Mouse (Mus musculus): ENCODE measurements around the gene Rfwd3.
"Not testable (repeated sequence)": the region's sequence is repeated elsewhere in the genome, so short reads cannot be mapped to it uniquely, and the experiment has no call there.

The Rfwd3 gene

DNA sequence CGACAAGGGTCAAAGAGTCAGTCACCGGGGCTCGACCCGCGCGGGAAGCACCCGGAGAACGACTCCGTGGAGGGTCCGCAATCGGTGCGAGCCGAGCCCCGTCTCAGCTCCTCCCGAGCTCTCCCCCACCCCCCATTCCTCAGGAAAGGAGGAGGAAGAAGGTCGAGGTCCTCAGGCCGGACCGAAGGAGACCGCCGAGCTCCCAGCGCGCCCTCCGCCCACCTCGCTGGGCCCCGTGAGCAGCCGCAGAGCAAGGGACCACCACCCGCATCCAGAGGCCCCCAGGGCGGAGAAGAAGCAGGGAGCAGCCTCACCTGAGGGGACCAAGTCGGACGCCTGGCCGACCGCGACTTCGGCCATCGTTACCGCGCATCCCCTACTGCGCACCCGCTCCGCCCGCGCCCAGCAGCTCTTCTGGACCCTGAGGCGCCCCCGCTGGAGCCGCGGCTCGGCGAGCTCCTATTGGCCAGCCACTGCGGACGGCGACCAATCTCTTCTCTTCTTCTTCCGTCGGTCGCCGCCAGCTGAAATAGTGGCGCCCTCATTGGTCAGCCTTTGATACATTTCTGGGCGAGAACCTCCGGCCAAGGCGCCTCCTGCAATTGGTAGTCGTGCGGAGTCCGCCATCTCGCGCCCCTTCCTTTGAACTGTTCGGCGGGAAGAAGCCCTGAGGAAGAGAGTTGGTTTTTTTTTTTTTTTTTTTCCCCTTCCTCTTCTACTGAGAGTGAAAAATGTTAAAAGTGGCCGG lies at the start of gene Rfwd3:
Gene Rfwd3, minus strand, starts transcription at position 402 of the 748 bp plus-strand sequence.
- in situ Hi-C loops (cut with MboI; ENCODE audit: low pct_unique_long_range_greater_than_20kb in 1 of 2, low sequenced_read_pairs in 2 of 2, unreplicated experiment in 1 of 2): loop anchor here (10.0 to 25.0 kb wide), 2 partner anchors 455 to 463 kb away; partner anchors contain the start of genes Cog4 (in 2 of the 2) and Sf3b3 (in 2 of the 2)

DNA sequence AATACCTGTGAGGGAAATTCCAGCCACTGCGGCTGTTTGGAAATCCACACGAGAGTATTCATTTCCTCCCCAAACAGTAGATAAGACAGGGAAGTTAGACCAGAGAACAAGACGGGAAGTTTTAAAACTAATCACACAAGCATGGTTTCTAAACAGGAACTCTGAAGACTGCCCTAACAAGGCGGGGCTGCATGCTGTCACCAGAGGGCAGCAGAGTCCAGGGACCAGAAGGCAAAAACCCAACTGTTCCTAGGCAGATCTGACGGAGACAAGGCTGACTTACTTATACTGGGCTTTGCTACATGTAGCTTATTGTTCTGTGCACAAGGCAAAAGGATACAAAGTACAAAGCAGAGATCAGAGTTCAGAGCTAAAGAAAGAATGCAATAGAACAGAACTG lies 43.2 kb upstream of the Rfwd3 start:
- in situ Hi-C loops (cut with MboI; ENCODE audit: low pct_unique_long_range_greater_than_20kb in 1 of 2, low sequenced_read_pairs in 2 of 2, unreplicated experiment in 1 of 2): loop anchor here in 1 of 2 experiments (5.0 kb wide), 1 partner anchor 94 kb away; no protein-coding TSS in a partner anchor

DNA sequence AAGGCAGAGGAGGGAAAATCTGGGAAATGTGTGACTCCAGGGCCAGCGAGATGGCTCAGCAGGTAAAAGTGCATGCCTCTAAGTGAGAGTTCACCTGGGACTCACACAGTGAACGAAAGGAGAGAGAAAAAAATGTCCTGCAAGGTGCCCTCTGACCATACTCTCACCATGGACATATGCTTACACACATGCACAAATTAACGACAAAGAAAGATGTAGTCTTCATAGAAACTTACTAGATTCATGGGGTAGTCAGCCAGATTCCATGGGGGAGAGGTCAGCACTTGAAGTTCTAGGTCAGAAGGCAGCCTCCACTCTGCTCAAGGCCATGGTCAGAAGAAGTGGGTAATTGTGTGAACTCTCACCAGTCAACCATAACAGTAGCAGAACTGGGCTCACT lies 40.2 kb upstream of the Rfwd3 start:
- in situ Hi-C loops (cut with MboI; ENCODE audit: low pct_unique_long_range_greater_than_20kb in 1 of 2, low sequenced_read_pairs in 2 of 2, unreplicated experiment in 1 of 2): loop anchor here in 1 of 2 experiments (5.0 kb wide), 1 partner anchor 97 kb away; no protein-coding TSS in a partner anchor

DNA sequence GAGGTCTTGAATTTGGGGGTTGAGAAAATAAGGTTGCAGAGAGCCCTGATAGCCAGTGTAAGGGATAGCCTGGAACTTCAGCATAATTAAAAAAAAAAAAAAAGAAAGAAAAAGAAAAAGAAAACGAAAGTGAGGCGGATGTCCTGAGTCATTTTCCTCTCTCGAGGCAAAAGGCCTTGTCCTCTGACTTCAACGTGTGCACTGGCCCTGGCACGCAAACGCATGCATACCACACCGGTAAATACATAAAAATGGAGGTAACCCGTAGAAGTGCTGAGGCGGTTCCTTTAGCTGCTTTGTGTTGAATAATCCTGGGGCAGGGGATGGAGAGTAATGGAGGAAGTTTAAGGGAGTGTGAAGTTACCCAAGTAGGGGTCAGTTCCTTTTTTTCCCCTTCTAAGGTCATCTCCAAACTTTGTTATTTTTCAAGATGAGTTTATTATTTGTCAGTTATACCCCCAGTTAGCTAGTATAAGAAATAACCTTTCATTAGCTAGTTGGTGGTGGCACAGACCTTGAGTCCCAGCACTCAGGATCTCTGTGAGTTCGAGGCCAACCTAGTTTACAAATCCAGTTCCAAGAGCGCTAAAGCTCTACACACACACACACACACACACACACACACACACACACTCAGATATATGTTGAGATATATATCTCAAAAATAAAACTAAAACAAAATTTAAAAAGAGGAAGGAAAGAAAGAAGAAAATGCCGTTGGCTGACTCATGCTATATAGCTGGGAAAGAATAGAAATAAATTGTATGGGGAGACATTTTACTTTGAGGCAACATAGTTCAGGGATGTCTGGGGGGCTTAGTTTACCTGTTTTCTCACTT lies 38.6 kb upstream of the Rfwd3 start:
- in situ Hi-C loops (cut with MboI; ENCODE audit: low pct_unique_long_range_greater_than_20kb in 1 of 2, low sequenced_read_pairs in 2 of 2, unreplicated experiment in 1 of 2): no loop called here

DNA sequence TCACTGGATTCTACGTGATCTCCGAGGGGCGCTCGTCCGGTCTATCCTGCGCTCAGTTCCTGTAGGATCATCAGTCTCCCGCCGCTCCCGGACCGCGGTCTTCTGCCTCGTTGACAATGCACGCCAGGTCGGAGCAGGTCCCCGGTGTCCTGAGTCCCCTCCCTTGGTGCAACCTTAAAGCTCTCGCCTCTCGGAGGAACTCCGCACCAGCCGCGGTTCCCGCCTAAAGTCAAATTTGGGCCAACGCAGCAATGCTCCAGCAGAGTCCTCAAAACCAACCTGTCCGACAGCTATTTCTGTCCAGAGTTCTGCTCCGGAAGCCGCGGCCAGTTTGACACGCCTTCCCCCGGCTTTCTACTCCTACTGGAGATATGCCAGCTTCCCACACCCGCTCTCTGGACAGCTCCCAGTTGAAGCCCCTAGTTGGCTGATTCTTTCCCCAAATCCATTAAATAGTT lies 37.9 kb upstream of the Rfwd3 start, which contains the start of gene Mlkl:
Gene Mlkl, minus strand, starts transcription at position 288 of the 458 bp plus-strand sequence.
- in situ Hi-C loops (cut with MboI; ENCODE audit: low pct_unique_long_range_greater_than_20kb in 1 of 2, low sequenced_read_pairs in 2 of 2, unreplicated experiment in 1 of 2): no loop called here

DNA sequence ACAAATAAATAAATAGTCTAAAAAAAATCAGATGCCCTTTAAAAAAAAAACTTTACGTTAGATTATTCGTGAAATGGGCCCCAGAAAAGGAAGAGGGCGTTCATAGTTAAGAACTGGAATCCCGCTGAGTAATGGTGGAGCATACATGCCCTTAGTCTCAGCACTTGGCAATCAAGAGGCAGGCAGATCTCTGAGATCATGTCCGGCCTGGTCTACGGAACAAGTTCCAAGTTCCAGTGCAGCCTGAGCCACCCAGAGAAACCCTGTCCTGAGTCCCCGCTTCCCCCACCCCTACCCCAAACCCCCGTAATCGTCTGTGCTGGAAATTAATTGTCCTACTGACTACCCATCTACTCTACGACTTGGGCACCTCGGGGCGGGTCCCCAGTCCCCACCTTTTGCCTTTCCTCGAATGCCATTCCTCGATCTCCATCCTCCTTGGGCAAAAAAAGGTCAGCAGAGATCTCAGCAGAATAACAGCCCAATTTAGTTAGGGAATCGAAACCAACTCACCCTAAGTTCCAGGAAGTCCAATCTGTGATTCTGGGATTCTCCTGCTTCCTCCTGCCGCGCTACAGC lies 37.4 kb upstream of the Rfwd3 start:
- in situ Hi-C loops (cut with MboI; ENCODE audit: low pct_unique_long_range_greater_than_20kb in 1 of 2, low sequenced_read_pairs in 2 of 2, unreplicated experiment in 1 of 2): no loop called here

DNA sequence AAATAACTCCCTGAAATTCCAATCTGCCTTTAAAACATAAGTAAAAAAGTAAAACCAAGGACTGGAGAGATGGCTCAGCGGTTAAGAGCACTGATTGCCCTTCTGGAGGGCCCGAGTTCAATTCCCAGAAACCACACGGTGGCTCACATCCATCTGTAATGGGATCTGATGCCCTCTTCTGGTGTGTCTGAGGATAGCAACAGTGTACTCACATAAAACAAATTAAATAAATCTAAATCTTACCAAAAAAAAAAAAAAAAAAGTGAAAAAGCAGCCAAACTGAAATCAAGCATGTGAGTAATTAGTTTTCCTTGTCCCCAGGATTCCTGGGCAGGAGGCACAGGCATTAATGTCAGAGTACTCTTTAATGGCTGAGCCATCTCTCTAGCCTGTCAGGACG lies 36.7 kb upstream of the Rfwd3 start:
- in situ Hi-C loops (cut with MboI; ENCODE audit: low pct_unique_long_range_greater_than_20kb in 1 of 2, low sequenced_read_pairs in 2 of 2, unreplicated experiment in 1 of 2): no loop called here

DNA sequence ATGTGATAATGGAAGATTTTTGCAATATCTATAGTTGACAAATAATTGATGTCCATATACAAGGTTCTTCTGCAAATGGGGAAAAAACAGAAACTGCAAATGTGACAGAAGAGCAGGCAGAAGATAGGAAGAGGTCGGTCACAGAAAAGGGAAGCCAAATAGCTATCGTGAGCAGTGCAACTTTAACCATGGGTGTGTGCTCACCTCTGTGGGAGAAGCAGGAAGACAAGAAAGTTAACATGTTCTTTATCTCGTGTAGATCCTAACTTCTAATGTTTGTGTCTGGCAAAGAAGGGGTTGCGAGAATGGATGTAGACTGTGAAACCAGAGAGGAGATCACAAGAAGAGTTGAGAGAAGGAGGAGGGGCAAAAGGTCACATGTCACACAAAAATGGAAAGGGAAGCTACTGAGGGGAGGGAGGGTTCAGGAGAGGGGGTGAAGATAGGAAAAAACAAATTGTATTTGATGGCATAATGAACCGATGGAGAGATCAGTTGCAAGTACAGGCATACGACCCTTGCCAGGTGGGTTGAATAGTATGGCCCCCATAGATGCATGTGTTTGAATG lies 25.3 kb upstream of the Rfwd3 start:
- in situ Hi-C loops (cut with MboI; ENCODE audit: low pct_unique_long_range_greater_than_20kb in 1 of 2, low sequenced_read_pairs in 2 of 2, unreplicated experiment in 1 of 2): no loop called here

DNA sequence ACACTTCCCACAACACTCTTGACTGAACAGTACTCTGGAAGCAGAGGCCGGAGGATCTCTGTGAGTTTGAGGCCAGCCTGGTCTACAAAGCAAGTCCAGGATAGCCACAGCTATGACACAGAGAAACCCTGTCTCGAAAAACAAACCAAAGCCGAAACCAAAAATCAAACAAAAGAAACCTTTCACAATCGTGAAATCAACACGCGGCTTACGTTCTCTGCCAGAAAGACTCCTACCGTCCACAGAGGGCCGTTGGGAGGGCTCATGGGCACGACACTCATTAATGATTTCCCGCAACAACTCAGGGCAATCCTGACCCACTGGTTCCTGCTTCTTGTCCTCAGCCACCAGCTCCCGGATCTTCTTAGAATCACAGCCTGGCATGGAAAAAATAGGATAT lies 14.7 kb upstream of the Rfwd3 start:
- in situ Hi-C loops (cut with MboI; ENCODE audit: low pct_unique_long_range_greater_than_20kb in 1 of 2, low sequenced_read_pairs in 2 of 2, unreplicated experiment in 1 of 2): no loop called here

DNA sequence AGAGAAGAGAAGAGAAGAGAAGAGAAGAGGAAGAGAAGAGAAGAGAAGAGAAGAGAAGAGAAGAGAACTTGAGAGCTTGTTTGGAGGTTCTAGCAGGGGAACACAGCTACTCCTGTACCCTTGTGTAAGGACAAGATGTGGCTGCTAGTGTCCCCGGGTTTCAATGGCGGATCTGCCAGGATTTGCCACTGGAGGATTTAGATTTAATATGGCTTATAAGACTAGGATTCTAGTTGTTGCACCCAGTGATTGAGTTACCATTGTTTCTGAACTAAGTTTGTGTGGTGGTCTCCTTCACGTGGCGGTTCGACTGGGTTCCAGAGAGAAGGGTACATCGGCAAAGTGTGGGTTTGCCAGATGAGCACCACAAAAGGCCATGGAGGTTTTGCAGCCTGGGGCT lies 13.9 kb upstream of the Rfwd3 start:
- in situ Hi-C loops (cut with MboI; ENCODE audit: low pct_unique_long_range_greater_than_20kb in 1 of 2, low sequenced_read_pairs in 2 of 2, unreplicated experiment in 1 of 2): not testable (repeated sequence)

DNA sequence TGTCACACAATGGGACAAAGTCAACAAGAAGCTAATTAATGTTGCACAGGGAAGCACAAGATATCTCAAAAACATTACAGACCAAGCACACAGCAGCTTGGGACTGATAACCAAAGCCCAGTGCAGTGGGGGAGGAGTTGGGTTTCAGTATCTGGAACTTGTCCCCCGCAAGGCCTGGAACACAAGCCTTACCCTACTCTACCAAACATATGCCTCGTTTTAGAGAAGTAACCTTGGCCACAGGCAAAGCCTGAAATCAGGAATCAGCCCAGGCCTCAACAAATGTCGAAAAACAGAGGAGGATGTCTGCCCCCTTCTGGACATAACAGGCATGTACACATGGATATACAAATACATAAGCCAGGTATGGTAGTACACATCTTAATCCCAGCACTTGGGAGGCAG lies 12.7 kb upstream of the Rfwd3 start:
- in situ Hi-C loops (cut with MboI; ENCODE audit: low pct_unique_long_range_greater_than_20kb in 1 of 2, low sequenced_read_pairs in 2 of 2, unreplicated experiment in 1 of 2): no loop called here

DNA sequence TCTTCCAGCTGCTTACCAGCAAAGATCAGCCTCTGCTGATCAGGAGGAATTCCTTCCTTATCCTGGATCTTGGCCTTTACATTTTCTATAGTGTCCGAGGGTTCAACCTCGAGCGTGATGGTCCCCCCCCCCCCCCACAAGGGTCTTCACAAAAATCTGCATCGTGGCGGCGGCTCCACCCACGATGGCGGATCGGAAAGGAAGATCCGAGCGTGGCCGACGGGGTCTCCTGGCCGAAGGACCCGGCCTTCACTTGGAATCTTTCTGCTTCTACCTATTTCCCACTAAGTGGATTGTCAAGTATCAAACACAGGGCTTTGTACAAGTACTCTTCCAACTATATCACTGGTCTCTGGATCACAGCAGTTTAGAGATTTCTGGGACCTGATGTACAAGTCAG lies 10.0 kb upstream of the Rfwd3 start:
- in situ Hi-C loops (cut with MboI; ENCODE audit: low pct_unique_long_range_greater_than_20kb in 1 of 2, low sequenced_read_pairs in 2 of 2, unreplicated experiment in 1 of 2): not testable (repeated sequence)

DNA sequence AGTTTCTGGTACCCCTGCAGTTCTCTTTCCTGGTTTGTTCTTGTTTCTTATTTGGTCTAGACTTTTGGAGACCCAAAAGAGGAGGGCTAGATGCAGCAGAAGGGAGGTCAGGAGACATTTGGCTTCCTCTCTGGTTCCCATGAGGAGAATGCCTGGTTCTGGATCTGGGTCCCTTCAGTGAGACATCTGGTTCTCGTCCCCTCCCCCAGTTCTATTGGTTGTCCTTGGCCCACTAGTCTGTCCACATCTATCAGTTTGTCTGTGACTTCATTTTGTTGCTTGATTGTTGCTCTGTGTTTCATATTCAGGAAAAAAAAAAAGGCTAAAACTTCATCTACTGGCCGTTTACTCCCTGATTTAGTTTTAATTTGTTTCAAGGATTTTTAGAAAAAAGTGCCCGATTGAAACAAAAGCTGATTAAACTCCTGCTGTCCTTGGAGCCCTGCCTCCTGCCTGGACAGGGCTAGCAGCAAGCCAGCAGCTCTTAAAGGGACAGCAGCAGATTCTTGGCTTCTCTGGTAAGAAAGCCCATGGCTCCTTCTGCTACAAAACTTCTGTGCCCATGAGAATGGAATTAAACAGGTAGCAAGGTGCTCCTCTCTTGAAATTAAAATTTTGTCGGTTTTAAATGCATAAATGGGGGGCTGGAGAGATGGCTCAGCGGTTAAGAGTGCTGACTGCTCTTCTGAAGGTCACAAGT lies 5.2 kb upstream of the Rfwd3 start:
- in situ Hi-C loops (cut with MboI; ENCODE audit: low pct_unique_long_range_greater_than_20kb in 1 of 2, low sequenced_read_pairs in 2 of 2, unreplicated experiment in 1 of 2): no loop called here

DNA sequence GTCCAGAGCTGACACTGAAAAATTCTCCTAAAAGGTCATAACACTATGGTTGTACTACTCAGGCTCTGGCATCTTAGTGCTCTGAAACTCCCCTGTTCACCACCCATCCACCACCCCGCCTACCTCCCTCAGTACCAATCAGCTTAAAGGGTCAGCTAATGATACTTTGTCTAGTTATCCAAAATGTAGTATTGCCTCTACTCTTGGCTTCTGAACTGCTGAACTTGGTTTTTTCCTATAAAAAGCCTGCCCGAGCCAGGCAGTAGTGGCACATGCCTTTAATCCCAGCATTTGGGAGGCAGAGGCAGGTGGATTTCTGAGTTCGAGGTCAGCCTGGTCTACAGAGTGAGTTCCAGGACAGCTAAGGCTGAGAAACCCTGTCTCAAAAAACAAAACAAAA lies 4.3 kb upstream of the Rfwd3 start:
- in situ Hi-C loops (cut with MboI; ENCODE audit: low pct_unique_long_range_greater_than_20kb in 1 of 2, low sequenced_read_pairs in 2 of 2, unreplicated experiment in 1 of 2): no loop called here

DNA sequence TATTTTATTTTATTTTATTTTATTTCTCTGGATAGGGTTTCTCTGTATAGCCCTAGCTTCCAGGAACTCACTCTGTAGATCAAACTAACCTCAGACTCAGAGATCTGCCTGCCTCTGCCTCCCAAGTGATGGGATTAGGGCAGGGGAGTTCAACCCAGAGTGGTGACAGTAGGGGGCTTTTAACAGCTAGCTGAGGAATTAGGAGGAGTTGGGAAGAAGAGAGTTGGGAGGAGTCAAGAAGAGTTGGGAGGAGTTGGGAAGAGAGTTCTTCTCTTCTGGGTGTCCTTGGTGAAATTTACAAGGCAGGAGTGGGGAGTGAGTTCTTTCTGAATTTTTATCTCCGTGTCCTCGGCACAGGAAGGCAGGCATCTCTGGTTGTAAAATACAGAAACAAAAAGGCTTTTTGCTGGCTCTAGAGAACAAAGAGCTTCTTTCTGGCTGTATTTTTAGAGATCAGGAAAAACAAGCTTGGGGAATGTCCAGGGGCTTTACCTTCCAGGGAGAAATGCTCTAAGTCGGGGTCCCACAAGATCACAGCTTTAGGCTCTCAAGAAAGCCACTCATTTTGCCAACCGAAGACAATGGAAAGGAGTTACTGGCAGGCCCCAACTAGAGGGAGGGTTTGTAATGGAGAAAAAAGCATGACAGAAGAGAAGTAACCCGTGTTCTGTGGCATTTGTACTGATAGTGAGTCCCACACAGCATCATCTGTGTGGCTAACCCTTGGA lies 3.2 kb upstream of the Rfwd3 start:
- in situ Hi-C loops (cut with MboI; ENCODE audit: low pct_unique_long_range_greater_than_20kb in 1 of 2, low sequenced_read_pairs in 2 of 2, unreplicated experiment in 1 of 2): not testable (repeated sequence)

DNA sequence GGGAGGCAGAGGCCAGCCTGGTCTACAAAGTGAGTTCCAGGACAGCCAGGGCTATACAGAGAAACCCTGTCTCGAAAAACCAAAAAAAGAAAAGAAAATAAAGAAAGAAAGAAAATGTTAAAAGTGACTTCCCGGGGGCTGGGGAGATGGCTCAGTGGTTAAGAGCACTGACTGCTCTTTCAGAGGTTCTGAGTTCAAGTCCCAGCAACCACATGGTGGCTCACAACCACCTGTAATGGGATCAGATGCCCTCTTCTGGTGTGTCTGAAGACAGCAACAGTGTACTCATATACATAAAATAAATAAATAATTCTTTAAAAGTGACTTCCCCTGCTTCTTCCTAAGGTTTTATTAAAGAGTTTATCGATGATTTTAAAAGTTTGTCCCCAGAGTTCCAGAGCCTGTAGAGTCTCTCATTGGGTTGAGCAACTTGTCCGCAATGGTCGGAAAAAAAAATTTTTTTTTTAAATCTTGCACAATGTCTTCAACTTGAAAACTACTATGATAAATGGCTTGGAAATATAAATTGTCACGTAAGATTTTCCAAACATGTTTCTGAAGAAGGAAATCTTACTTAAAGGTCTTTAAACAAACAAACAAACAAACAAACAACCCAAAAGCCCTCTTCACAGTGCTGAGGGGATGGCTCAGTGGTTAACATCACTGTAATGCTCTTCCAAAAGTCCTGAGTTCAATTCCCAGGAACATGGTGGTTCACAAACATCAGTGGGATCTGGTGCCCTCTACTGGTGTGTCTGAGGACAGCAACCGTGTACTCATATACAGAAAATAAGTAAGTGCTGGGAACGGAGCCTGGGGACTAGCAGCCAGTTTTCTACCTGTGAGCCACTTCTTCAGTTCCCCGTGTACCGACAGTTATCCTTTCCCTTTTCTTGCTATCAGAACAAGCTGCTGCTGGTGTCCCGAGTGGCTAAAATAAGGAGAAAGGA lies 850 bp upstream of the Rfwd3 start:
- in situ Hi-C loops (cut with MboI; ENCODE audit: low pct_unique_long_range_greater_than_20kb in 1 of 2, low sequenced_read_pairs in 2 of 2, unreplicated experiment in 1 of 2): no loop called here
